Mouse (Mus musculus) small intestine, adult 2 months (tissue): ENCODE data around the gene Erp29.

Experiments
- CTCF ChIP-seq: fragments of 200-500 bp; IDR thresholded peaks from 2 replicates; pipeline ENCODE4 v1.5.1; 2012; ENCODE audit warnings: low read depth, mild to moderate bottlenecking, control low read depth, inconsistent platforms, low read length, moderate library complexity, mixed read lengths; ENCODE audit not compliant: insufficient replicate concordance, insufficient read length; ENCODE audit errors: extremely low read depth
- POLR2A ChIP-seq: fragments of 200-500 bp; IDR thresholded peaks from 2 replicates; pipeline ENCODE4 v1.6.1; 2012; ENCODE audit warnings: low read depth, mild to moderate bottlenecking, control low read depth, inconsistent platforms, low read length, moderate library complexity

DNA sequence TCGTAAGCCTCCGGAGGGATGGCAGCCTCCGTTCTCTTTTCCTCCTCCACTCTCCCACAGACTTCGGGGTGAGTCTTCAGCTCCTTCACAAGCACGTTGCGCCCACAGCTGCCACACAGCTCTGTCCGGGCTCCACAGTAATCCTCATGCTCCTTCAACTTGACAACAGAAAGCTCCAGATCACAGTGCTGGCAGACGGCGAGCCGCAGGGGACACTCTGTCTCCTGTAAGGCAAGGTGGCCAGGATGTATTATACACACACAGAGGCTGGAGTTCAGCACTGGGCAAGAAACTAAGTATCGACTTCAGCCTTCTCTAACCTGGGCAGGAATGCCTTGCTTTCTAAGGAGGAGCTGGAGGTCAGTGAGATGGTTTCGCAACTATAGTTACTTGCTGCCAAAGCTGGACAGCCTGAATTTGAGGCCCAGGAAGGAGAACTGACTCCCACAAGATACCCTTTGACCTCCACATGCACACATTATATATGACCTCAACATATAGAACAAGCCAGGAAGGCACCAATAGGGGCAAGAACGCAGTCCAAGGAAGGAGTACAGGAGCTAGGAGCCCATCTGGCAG is 73.5 kb downstream of the Erp29 start:
- no peak for TF ChIP-seq CTCF
- TF ChIP-seq POLR2A, result no peak
